Mouse (Mus musculus) heart, postnatal 36 days (tissue): ENCODE results near the gene Csk. TPM values are rescaled to one million over a fixed set of nuclear protein-coding genes. Genes with fewer than 3 reads are reported as not detected.
A peak's percentile ranks its signal among the peaks of the same experiment; 100 is the strongest.

Experiments
- DNase-seq, 2 experiments: peaks; one replicate each; pipeline ENCODE4 v3.0.0; 2021 to 2022
- intact Hi-C: fragments of 180-260 bp; cut with DNase I; formaldehyde crosslinking; loops from one replicate; pipeline ENCODE4 v1.15.1; 2025
- total RNA-seq, 2 experiments: library from RNA; stranded (reverse); gene quantifications; 2 replicates each; pipeline ENCODE4 v1.2.3; 2021

Csk gene
- total RNA-seq, 2 experiments from 2014 or later, result 26.2 to 28.5 TPM

GRCm38 (mm10) chr9:57659774-57660173, 6.3 kb upstream of the Csk start:
- intact Hi-C loops, result loop anchor here (1.0 to 5.0 kb wide), 4 partner anchors 48 to 338 kb away; partner anchors contain the start of genes Arid3b and Edc3

GRCm38 (mm10) chr9:57658970-57659369, 5.5 kb upstream of the Csk start:
- DNase-seq, result no peak
- intact Hi-C loops, result loop anchor here (1.0 to 5.0 kb wide), 2 partner anchors 85 to 178 kb away; partner anchors contain the start of gene Arid3b

More at GRCm38 (mm10) chr9:57659774-57660173, 6.3 kb upstream of the Csk start:
- peak; percentile 75 to 78 for DNase-seq

GRCm38 (mm10) chr9:57657843-57658242, 4.4 kb upstream of the Csk start:
- DNase-seq, result no peak

GRCm38 (mm10) chr9:57656631-57657350, 3.4 kb upstream of the Csk start:
- DNase-seq, result no peak
- intact Hi-C loops, result loop anchor here (5.0 kb wide), 1 partner anchor 181 kb away; the partner anchor contains the start of gene Arid3b

More at GRCm38 (mm10) chr9:57657843-57658242, 4.4 kb upstream of the Csk start:
- intact Hi-C loops, result loop anchor here (5.0 kb wide), 1 partner anchor 179 kb away; the partner anchor contains the start of gene Arid3b

- DNase-seq, result peak; percentile 95 to 98
- intact Hi-C loops, result loop anchor here (1.0 to 5.0 kb wide), 5 partner anchors 26 to 182 kb away; partner anchors contain the start of gene Arid3b
Measured at GRCm38 (mm10) chr9:57655749-57656148, 2.3 kb upstream of the Csk start.

- intact Hi-C loops, result loop anchor here (1.0 to 5.0 kb wide), 5 partner anchors 26 to 182 kb away; partner anchors contain the start of gene Arid3b
- DNase-seq, result no peak
Measured at GRCm38 (mm10) chr9:57654966-57655365, 1.5 kb upstream of the Csk start.

- intact Hi-C loops, result no loop called here
- DNase-seq, result no peak
Measured at GRCm38 (mm10) chr9:57652855-57653254, 576 bp downstream of the Csk start.

GRCm38 (mm10) chr9:57652351-57652750, 1.1 kb downstream of the Csk start:
- peak in 1 of 2 experiments; percentile 1 for DNase-seq
- intact Hi-C loops, result no loop called here

GRCm38 (mm10) chr9:57650786-57651311, 2.6 kb downstream of the Csk start:
- intact Hi-C loops, result no loop called here
- DNase-seq, result peak in 1 of 2 experiments; percentile 27

GRCm38 (mm10) chr9:57650130-57650785, 3.2 kb downstream of the Csk start:
- no peak for DNase-seq
- intact Hi-C loops, result no loop called here

GRCm38 (mm10) chr9:57647286-57648108, 5.9 kb downstream of the Csk start:
- DNase-seq, result no peak
- intact Hi-C loops, result loop anchor here (5.0 kb wide), 1 partner anchor 60 kb away; the partner anchor contains the start of gene Ulk3

- DNase-seq, result peak in 1 of 2 experiments; percentile 8
- intact Hi-C loops, result loop anchor here (5.0 kb wide), 1 partner anchor 59 kb away; the partner anchor contains the start of gene Ulk3
Measured at GRCm38 (mm10) chr9:57646551-57647103, 6.8 kb downstream of the Csk start.

- peak; percentile 97 for DNase-seq
- intact Hi-C loops, result loop anchor here (2.0 to 5.0 kb wide), 4 partner anchors 14 to 123 kb away; partner anchors contain the start of genes Cox5a and Ulk3
Measured at GRCm38 (mm10) chr9:57644944-57645893, 8.2 kb downstream of the Csk start.

GRCm38 (mm10) chr9:57644442-57644943, 8.9 kb downstream of the Csk start:
- intact Hi-C loops, result loop anchor here (2.0 to 5.0 kb wide), 3 partner anchors 14 to 122 kb away; partner anchors contain the start of gene Cox5a
- DNase-seq, result no peak

GRCm38 (mm10) chr9:57643856-57644180, 9.6 kb downstream of the Csk start:
- no peak for DNase-seq
- intact Hi-C loops, result loop anchor here (2.0 to 5.0 kb wide), 3 partner anchors 13 to 122 kb away; partner anchors contain the start of gene Cox5a

GRCm38 (mm10) chr9:57643169-57643855, 10.1 kb downstream of the Csk start:
- intact Hi-C loops, result loop anchor here (5.0 kb wide), 2 partner anchors 101 to 121 kb away; partner anchors contain the start of gene Cox5a
- DNase-seq, result no peak

GRCm38 (mm10) chr9:57641775-57642550, 11.5 kb downstream of the Csk start:
- intact Hi-C loops, result loop anchor here (5.0 kb wide), 2 partner anchors 100 to 120 kb away; partner anchors contain the start of gene Cox5a
- peak in 1 of 2 experiments; percentile 1 for DNase-seq
